Mouse (Mus musculus) adrenal gland, adult 18-20 months (tissue): ENCODE data around the gene Spats2l. TPM values are rescaled to one million over a fixed set of nuclear protein-coding genes. Genes with fewer than 3 reads are reported as not detected.

Source experiments
- DNase-seq, 2 experiments: peaks; one replicate each; pipeline ENCODE4 v3.0.0; 2021 to 2022; ENCODE audit warnings: low spot score in 2 of 2
- total RNA-seq, 2 experiments: library from RNA; stranded (reverse); gene quantifications; 1 replicate in 1 of 2; 2 replicates in 1 of 2; pipeline ENCODE4 v1.2.3; 2021

Gene Spats2l
- total RNA-seq, 2 experiments from 2014 or later = 3.0 to 4.2 TPM

DNA sequence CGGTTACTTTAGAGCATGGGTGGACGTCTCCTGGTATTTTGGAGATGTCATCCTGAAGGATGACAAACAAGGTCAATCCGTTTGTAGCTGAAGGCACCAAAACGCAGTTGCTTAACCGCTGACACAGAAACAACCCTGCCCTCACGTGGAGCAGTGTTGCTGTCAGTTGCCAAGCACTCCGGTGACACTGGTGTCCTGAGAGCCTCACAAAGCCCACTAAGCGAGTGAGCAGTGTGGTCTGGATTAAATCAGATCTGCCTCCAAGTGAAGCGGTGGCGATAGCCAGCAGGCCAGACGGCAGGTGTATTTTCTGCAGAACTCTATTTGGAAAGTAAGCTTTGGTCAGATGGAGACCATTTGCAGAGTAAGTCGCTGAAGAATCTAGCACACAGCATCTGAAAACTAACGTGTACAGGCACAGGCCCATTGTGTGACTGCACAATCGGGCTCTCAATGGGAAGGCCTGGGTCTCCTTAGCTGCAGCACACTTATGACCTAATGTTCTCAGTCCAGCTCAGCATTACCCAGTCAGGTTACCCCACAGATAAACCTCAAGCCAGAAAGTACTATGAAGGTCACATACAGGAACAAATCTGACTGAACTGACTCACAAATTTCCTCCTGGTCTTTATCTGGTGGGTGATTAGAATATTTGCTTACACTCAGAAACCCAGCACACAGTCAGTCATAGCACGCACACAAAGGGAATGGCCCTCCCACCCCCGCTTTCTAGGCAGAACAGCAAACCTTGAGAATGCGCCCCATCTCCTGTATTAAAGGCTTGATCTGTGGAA is 51.2 kb downstream of the Spats2l start:
- DNase-seq = peak in 1 of 2 experiments; percentile 5

DNA sequence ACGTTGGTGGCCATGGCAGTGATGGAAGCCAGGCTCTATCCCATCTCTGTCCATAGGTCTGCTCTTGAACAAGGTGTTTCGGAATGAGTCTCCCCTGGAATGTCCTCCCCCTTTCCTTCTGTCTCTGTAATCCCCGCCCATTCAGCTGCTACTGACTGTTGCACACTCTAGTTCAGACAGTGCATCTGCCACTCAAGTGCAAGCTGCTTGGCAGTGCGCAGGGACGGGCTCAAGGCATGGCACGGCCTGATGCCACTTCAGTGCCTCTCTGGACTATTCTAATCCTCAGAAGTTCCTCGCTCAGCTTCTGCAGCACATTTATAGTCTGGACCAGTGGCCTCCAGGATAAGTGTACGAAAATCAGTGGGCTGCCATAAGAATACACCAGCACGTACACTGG is 52.3 kb downstream of the Spats2l start:
- no peak for DNase-seq

DNA sequence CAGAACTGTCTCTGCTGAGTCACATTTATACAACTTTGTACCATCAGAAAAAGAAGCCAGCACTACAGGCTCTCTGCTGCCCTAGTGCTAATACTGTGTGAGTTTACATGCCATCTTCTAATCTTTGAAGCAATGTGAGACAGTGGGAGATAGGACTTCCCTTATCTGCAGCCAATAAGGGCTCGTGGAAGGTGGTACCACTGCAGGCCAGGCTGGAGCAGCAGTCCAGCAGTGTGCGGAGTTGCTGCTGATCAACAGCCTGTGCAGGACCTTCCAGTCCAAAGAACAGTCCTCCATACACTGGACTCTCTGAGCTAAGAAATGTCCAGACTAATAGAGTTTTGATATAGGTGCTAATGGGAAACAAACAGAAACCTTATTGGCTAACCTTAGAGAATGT is 59.2 kb downstream of the Spats2l start:
- no peak for DNase-seq

DNA sequence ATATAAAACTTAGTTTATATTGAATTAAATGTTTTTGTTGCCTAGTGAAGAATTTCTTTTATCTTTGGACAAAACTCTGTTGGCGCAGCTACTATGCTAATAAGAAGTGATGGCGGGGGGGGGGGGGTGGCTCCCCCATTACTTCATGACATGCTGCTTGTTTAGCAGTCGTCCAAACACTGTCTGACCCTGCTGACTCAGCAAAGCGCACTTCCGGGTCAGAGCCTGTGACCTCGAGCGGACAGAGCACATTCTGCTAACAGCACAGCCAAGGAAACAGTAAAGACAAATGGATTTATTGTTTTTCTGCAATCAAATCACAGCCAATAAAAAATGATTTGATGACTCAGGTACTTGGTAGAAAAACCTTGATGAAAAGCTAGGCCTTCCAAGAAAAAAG is 61.2 kb downstream of the Spats2l start:
- DNase-seq = peak in 1 of 2 experiments; percentile 15

DNA sequence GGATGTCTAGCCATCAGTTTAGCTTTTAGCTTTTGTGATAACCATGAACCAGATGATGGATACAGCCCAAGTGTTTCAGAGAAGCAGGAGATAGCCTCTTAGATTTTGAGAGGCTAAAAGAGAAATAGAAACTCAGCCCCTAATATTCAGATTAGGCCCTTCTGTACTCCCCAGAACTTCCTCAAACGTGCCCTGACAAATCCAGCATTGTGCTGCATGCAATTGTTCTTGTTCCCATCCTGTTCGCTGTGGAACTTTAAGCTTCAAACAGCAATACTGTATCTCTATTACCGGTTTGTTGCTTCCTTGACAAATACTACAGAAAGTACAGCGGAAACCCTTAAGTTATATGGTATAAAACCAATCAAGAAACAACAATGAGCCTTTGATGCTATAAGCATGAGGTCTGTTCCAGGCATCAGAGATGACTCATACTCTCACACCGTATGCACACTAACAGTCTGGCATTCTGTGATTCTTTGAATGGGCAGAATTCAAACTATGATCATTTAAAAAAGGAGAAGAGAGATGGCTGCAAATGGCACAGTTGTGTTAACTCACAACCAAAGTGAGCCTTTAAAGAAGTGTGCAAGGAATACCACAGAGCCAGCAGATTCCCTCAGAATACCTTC is 62.8 kb downstream of the Spats2l start:
- DNase-seq = no peak

DNA sequence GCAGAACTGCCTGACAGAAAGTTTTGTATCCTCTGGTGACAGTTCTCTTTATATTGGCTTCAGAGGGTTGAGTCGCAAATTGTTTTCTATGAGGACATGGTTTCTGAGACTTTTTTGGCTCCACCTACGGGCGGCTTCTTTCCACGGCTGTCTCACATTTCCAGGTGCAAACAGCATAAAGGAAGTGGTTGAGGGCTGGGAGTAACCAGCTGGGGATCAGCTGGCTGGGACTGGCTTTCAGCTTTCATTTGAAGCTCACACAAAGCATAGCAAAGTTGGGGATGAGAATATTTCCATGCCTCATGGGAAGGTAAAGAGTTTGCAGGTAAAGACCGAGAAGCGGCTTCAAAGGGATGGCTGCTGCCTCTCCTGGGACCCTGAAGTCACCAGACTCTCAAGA is 65.9 kb downstream of the Spats2l start:
- DNase-seq = no peak

DNA sequence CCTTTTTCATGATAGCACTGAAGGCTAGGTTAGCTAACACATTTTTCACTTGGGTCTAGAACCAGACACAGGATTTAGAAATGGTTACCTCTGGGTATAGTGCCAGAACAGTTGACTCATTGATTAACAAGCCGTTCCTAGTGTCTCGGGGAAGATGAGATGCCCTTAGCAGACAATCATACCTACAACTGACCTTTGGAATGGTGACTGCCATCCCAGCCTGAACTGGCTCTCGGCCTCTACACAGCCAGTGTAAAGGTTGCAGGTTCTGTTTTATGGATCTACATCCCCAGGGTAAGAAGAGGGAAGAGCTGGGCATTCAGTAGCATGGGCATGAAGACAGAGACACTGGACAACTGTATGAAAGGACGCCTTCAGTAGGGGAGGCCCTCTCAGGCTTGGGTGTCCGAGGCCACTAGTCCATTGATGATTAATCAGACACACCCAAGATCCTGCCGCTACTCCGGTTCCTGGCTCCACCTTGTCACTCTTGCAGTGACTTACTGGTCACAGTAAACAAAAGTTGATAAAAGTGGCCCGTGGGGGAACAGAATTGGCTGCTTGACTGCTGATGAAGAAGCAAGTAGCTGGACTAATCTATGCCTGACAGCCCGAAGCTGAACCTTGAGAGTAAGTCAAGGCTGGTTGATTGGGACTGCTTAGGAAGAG is 71.2 kb downstream of the Spats2l start:
- no peak for DNase-seq

DNA sequence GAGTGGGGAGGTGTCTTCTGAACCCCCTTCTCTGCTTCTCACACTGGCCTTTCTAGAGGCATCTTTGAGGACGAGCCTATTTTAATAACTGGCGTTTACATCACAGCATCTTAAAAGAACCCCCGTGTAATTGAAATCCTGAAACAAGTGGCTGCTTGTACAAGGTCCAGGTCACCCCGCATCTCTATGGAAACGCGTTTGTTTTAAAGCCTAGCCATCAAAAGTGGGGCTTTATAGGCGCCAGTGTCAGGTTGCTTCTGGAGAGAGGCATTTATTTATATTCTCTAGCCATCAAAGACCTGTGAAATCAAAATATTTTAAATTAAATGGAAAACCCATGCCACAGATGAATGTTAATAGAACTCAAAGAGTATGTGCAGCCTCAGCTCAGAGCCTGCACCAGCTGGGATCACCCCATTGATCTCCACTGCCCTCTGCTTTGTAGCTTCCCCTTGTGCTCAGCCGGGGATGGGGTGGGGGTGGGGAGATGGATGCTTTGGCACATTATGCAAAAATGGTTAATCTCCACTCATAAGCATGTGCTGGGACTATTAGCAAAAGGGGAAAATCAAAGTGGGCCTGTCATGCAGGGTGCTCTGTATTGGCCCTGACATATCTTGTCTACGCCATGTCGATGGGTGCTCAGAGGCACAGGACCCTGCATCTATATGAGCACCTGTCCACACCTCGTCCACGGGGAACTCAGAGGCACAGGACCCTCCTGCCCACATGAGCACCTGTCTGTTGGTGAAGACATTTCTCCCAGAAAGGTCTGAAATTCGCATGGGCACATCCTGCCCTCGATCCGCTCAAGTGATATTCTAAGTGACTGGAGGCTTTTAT is 73.1 kb downstream of the Spats2l start:
- no peak for DNase-seq

DNA sequence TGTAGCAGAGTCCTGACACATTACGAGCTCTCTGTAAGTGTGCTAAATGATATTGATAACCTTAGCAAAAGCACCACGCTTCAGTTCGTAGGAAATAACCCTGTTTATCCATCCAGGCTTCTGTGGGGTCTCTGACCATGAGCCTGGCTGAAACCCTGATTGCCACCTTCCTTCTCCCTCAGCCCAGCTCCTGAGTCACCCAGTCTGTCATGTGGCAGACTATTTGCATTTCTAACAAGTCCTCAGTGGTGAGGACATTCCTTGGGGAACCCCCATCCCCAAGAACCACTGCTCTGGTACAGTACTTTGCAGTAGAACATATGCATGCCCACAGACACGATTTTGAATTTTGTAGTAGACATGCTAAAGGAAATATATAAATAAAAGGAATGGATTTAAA is 75.1 kb downstream of the Spats2l start:
- no peak for DNase-seq

DNA sequence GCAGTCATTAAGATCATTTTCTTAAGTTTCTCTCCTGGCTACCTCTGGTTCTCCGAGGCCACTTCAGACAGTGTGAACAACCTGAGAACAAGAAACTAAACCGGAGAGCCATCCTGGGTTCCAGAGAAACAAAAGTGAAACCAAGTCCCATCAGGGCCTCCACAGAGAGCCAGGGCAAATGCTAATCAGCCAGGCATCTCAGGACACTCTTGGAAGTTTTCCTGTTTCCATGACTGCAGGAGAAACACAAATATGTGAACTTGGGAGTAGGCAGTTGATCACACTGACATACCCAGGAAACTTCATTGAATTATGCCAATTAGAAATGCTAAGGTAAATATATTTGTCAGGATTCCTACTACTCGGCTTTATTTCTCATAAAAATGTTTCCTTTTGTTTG is 76.0 kb downstream of the Spats2l start:
- DNase-seq = no peak

DNA sequence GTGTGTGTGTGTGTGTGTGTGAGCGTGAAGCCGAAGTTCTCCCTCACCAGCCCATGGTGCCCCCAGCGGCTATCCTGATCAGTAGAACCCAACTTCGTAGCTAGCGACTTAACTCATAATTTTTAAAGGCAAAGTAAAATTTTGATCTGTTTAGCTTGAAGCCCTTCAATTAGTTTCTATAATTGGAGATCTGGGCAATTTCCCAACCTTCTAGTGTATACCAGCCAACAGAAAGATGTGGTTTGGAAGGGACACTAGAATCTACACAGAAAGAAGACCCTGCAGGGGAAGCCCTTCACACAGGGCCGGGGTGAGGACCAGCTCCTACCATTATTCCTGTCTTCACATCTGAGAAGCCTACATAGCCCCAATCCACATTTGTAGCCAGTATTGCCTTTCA is 77.9 kb downstream of the Spats2l start:
- DNase-seq = no peak

DNA sequence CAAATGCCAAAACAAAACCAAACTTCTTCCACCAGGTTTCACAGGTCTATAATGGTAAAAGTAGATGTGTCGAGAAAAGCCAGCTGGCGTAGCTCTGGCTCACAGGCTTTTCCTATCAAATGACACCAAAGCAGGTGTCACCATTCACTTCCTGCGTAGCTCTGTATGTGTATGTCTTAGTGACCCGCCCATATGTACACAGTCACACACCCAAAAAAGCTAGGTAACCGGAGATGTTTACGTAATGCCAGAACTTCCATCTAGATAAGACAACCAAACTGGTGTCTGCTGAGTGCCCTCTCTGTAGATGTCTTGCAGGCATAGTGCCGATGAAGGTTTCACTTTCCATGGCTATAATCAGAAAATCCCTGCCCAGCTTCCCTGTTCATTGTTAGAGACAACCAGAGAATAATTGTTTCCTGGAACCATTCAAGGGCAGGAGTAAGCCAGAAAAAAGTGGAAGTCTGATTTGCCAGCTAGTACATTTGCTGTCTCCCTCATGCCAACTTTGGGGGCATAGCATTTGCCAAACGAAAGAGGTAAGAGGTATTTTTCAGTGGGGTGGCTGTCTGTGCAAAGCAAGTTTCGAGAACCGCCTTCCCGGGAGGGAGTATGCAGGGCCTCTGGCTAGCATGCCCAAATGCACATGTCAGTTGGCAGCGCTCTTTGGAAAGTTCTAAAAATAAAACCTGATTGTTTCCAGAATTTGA is 78.8 kb downstream of the Spats2l start:
- DNase-seq = no peak

DNA sequence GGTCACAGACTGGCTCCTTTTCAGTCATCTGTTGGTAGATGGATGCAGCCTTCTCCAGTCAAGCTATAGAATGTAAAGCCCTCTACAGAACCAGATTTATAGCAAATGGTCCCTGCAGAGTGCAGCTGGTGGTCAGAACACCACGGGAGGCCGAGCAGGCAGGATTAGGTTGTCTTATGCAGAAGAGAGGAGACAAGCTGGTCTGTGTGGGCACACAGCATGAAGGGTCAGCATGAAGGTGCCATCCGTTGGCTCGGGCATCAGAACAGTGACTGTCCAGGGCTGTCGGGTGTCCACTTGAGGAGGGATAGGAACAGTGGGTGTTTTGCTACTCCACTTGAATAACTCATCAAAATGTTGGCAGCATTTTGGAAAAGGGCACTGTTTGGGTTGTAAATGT is 83.8 kb downstream of the Spats2l start:
- no peak for DNase-seq

DNA sequence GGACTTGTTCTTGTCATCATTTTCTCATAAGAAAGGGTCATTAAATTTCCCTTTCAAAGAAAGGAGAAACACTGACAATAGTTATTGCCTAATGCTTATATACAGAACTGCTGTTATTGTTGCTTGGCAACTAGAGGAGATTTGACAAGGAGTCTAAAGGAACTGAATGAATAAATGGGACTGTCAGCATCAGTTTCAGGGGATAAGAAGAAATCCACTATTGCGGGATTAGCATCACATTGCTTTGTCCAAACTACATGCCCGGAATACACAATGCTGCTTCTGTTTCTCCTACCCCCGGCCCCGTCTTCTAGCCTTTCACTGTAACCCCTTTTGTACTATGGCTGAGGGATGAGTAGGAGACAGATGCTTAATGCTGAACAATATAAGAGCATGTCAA is 88.1 kb downstream of the Spats2l start:
- no peak for DNase-seq

DNA sequence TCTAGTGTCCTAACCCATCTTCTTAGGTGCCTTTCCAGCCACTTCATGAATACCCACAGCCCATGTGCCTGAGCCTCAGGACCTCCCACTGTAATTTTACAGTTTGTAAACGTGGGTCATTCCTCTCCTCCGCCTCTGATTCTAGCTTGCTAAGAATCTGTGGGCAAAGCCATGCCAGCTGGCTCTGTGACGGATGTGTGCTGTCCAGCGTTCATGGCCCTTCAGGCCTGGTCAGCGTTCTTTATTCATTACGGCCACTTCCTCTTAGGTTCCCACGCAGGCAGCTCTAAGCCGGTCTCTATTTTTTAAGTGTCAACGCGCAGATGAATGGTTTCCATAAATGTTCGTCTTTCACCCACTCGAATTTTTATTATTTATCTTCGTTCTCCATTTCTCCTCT is 94.7 kb downstream of the Spats2l start:
- no peak for DNase-seq

DNA sequence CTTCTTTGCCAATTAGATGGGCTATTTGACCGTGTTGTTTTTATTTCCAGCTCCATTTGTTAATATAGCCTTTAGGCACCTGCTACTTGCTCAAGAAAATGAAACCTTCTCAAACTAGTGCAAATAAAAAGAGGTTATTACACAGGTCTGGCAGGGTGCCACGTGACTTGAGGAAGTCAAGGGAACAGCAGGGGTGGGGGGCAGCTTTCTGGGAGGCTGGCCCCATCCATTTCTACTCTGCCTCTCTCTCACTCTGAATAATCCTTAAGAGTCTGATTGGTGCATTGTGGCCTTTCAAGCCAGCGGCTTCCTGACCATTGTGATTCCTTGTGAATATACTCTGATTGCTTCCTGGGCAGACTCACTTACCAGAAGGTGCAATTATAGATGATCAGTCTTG is 98.0 kb downstream of the Spats2l start:
- no peak for DNase-seq

DNA sequence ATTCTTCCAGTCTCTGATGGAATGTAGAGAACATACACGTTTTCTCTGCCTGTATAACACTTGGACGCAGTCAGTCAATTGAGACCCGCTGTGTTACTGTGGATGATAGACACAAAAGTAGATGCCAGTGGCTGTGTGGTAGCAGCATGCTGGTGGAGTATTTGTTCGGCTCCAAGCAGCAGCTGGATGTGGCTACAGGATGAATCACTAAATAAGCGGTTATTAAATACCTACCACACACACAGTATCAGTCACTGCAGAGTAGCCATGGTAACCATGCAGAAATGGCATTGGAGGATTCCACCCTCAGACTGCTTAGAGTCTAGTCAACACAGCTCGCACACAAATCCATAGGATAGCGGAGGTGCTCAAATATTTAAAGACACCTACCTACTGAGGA is 100.0 kb downstream of the Spats2l start:
- no peak for DNase-seq

DNA sequence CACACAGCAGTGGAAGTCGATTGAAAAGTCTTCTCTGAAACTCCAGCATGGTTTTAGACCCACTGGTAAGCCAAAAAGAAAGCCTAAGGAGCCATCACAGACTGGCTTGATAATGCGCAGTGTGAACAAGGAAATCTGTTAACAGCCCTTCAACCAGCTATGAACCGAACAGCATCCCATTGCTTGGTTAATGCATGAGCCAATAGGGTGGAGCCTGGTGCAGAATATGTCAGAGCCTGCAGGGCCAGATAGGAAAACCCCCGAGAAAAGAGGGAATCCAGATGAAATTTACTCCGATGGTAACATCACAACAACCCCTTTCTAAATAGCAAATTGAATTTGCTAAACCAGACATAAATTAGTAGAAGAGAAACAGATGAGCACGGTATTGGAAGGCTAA is 101.1 kb downstream of the Spats2l start:
- no peak for DNase-seq

DNA sequence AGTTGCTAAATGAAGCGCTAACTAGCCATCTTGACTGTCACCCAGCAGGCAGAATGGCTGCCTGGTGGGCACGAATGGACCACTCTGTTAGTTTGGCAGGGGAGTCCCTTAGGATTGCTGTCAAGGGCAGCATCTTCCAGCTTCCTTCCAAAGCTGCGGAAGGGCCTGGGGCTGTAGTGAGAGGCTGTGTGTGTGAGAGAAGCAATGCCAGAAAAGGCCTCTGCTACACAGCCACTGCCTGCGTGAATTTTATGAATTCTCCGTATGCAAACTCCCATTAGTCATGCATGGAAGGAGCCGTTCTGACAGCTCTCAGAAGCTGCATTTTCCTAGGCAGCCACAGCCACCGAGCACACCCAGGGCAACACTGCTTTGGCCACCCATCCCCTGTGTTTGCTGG is 101.5 kb downstream of the Spats2l start:
- no peak for DNase-seq

DNA sequence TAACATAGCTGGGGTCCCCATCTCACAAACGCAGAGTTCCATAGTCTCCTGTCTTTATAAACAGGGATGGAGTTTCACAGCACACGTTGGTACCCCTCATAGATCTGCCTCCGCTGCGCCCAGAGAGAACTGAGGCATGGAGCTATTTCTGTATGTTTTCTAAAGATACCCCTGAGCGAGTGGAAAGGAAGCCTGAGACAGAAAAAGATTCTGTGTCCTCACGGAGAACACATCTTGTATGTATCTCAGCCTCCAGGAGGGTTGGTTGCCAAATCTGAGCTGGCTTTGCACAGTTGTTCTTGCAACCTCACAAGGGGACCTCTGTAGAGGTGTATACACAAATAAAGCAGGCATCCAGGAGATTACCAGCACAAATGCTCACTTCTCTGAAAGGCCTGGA is 105.0 kb downstream of the Spats2l start:
- no peak for DNase-seq

DNA sequence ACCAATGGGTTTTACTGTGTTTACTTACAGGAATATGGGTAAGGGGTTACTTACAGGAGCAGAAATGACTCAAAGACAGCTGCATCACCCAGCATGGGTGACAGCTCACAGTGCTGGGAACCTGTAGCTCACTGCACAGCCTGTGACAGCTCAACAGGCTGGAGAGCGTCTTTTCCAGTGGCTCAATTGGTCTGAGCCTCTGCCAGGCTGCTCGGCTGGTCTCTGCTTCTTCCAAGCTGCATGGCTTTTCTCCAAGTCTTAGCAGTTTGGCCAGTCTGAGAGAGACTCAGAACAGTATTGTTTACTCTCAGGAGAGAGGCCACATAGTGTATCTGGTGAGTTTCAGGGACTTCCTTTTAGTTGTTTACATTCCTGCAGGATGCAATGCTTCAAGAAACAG is 110.9 kb downstream of the Spats2l start:
- no peak for DNase-seq
